Mouse (Mus musculus) heart, postnatal 0 days (tissue): ENCODE data around the gene Ccr4.

Experiments
- CTCF ChIP-seq: IDR thresholded peaks from 2 replicates; pipeline ENCODE4 v1.5.1; 2016; ENCODE audit warnings: antibody characterized with exemption, control low read depth, low read depth
- EP300 ChIP-seq: IDR thresholded peaks from 2 replicates; pipeline ENCODE4 v1.6.1; 2016; ENCODE audit warnings: antibody characterized with exemption, low read depth

- TF ChIP-seq CTCF (no peak), EP300 (no peak)
Observed at GRCm38 (mm10) chr9:114509785-114510184, 5.1 kb upstream of the Ccr4 start.
